Mouse (Mus musculus): ENCODE measurements around the gene Dph1.

Dph1 gene

GRCm38 (mm10) chr11:75132278-75132677, 58.8 kb downstream of the Dph1 start:
- Histone ChIP-seq H3K27me3 (ENCODE audit: control insufficient read depth, insufficient read depth, low read length, poor library complexity, severe bottlenecking) (no peaks in the 10 kb centered on the region), H3K36me3 (ENCODE audit: control insufficient read depth, insufficient read depth, low read length, poor library complexity, severe bottlenecking) (no peaks in the 10 kb centered on the region)
- no peak for DNase-seq (ENCODE audit: low read depth, low spot score)

- Histone ChIP-seq H3K27me3 (ENCODE audit: control insufficient read depth, insufficient read depth, low read length, poor library complexity, severe bottlenecking) (no peaks in the 10 kb centered on the region), H3K36me3 (ENCODE audit: control insufficient read depth, insufficient read depth, low read length, poor library complexity, severe bottlenecking) (no peaks in the 10 kb centered on the region)
- DNase-seq (ENCODE audit: low read depth, low spot score): no peak
Measured at GRCm38 (mm10) chr11:75131300-75131699, 59.7 kb downstream of the Dph1 start.

- no peak for DNase-seq (ENCODE audit: low read depth, low spot score)
- Histone ChIP-seq H3K36me3 (ENCODE audit: control insufficient read depth, insufficient read depth, low read length, poor library complexity, severe bottlenecking) (no peaks in the 10 kb centered on the region), H3K27me3 (ENCODE audit: control insufficient read depth, insufficient read depth, low read length, poor library complexity, severe bottlenecking) (no peaks in the 10 kb centered on the region)
Measured at GRCm38 (mm10) chr11:75129481-75129880, 61.6 kb downstream of the Dph1 start.

Measured in splenic B cell, adult 2 months (primary cell).